32 mouse cellular contexts compared by ENCODE assay signal in genomic region chr8:124763061-124763460, GRCm38 (mm10). TPM values are rescaled to one million over a fixed set of nuclear protein-coding genes. Genes with fewer than 3 reads are reported as not detected.
"Had no signal": no experiment of that assay in that cellular context is flagged by ENCODE, and none has a peak within 500 bp of the region (broad histone marks: within the 10 kb centered on the region; RNA-seq: fewer than 3 reads in every experiment).

No protein-coding gene starts in this region.

- H3K9me3 ChIP-seq: limb, embryonic 10.5 days; limb, embryonic 12.5 days; limb, embryonic 13.5 days; limb, embryonic 15.5 days; liver, embryonic 12.5 days; liver, embryonic 13.5 days; liver, embryonic 15.5 days; lung, embryonic 15.5 days; midbrain, embryonic 10.5 days; midbrain, embryonic 12.5 days; midbrain, embryonic 13.5 days; midbrain, embryonic 15.5 days had no signal

- H3K4me2 ChIP-seq: limb, embryonic 12.5 days; limb, embryonic 13.5 days; limb, embryonic 15.5 days; liver, embryonic 11.5 days; liver, embryonic 12.5 days; liver, embryonic 13.5 days; liver, embryonic 15.5 days; lung, embryonic 14.5 days; lung, embryonic 15.5 days; midbrain, embryonic 11.5 days; midbrain, embryonic 12.5 days; midbrain, embryonic 13.5 days; midbrain, embryonic 15.5 days had no signal

- H3K27me3 ChIP-seq: limb, embryonic 12.5 days; limb, embryonic 13.5 days; limb, embryonic 15.5 days; liver, embryonic 12.5 days; liver, embryonic 13.5 days; liver, embryonic 15.5 days; lung, embryonic 15.5 days; midbrain, embryonic 12.5 days; midbrain, embryonic 13.5 days; midbrain, embryonic 15.5 days had no signal

- H3K36me3 ChIP-seq: limb, embryonic 10.5 days; limb, embryonic 12.5 days; limb, embryonic 13.5 days; limb, embryonic 15.5 days; liver, embryonic 12.5 days; liver, embryonic 13.5 days; liver, embryonic 15.5 days; lung, embryonic 15.5 days; midbrain, embryonic 10.5 days; midbrain, embryonic 12.5 days; midbrain, embryonic 13.5 days; midbrain, embryonic 15.5 days had no signal

- H3K4me1 ChIP-seq: limb, embryonic 10.5 days; limb, embryonic 12.5 days; limb, embryonic 13.5 days; limb, embryonic 15.5 days; liver, embryonic 12.5 days; liver, embryonic 13.5 days; liver, embryonic 15.5 days; lung, embryonic 15.5 days; midbrain, embryonic 10.5 days; midbrain, embryonic 12.5 days; midbrain, embryonic 13.5 days; midbrain, embryonic 15.5 days had no signal

- H3K27ac ChIP-seq: left cerebral cortex, adult 2 months; limb, embryonic 10.5 days; limb, embryonic 12.5 days; limb, embryonic 13.5 days; limb, embryonic 15.5 days; liver, embryonic 12.5 days; liver, embryonic 13.5 days; liver, embryonic 14.5 days; liver, embryonic 15.5 days; lung, embryonic 15.5 days; macrophage; midbrain, embryonic 10.5 days; midbrain, embryonic 12.5 days; midbrain, embryonic 13.5 days; midbrain, embryonic 15.5 days had no signal

- ATAC-seq: liver, embryonic 12.5 days; liver, postnatal 0 days; lung, postnatal 0 days; midbrain, embryonic 13.5 days; midbrain, embryonic 15.5 days; midbrain, embryonic 16.5 days had no signal

- DNase-seq: left cerebral cortex, postnatal 4 days; liver; liver, embryonic 13.5 days; liver, postnatal 0 days; lung, adult 18-20 months; lung, adult 2 months; lung, embryonic 14.5 days; lung, postnatal 10 days; lung, postnatal 36 days; lung, postnatal 4 days; midbrain, embryonic 14.5 days had no signal

- H3K4me3 ChIP-seq: left cerebral cortex, adult 2 months; limb, embryonic 10.5 days; limb, embryonic 12.5 days; limb, embryonic 13.5 days; limb, embryonic 15.5 days; liver, embryonic 12.5 days; liver, embryonic 13.5 days; liver, embryonic 15.5 days; lung, embryonic 15.5 days; megakaryocyte, embryonic 14.5 days; midbrain, embryonic 10.5 days; midbrain, embryonic 12.5 days; midbrain, embryonic 13.5 days; midbrain, embryonic 15.5 days; myocyte had no signal

- H3K9ac ChIP-seq: limb, embryonic 12.5 days; limb, embryonic 13.5 days; limb, embryonic 15.5 days; liver, embryonic 12.5 days; liver, embryonic 13.5 days; liver, embryonic 14.5 days; liver, embryonic 15.5 days; liver, postnatal 0 days; lung, embryonic 14.5 days; lung, embryonic 15.5 days; midbrain, embryonic 12.5 days; midbrain, embryonic 13.5 days; midbrain, embryonic 15.5 days had no signal

RNA-seq across cellular contexts. Expression of gene Fam89a, which starts 11.4 kb away (rescaled TPM):
- polyA plus RNA-seq: macrophage had no signal

RNA-seq across cellular contexts. Expression of gene Trim67, which starts 29.8 kb away (rescaled TPM):
- polyA plus RNA-seq: limb, embryonic 10.5 days; liver, adult 2 months; macrophage had no signal
